Mouse (Mus musculus): Measurements from ENCODE around the gene Fbxo3. TPM values are rescaled to one million over a fixed set of nuclear protein-coding genes. Genes with fewer than 3 reads are reported as not detected.
"Not testable (repeated sequence)": the region's sequence is repeated elsewhere in the genome, so short reads cannot be mapped to it uniquely, and the experiment has no call there.

Gene Fbxo3
- polyA plus RNA-seq, 1 experiment from 2014 or later = 60.1 TPM

GRCm38 (mm10) chr2:104001076-104001475, 26.4 kb upstream of the Fbxo3 start:
- Histone ChIP-seq H3K36me3 (ENCODE audit: control insufficient read depth, insufficient read depth, low read length) (no peaks in the 10 kb centered on the region), H3K4me1 (ENCODE audit: control insufficient read depth, insufficient read depth, low read length) (no peaks in the 10 kb centered on the region), H3K9ac (replicated peaks; ENCODE audit: low read depth, low read length) (no peak overlapping the region), H3K9me3 (ENCODE audit: control insufficient read depth, low read depth, low read length) (no peaks in the 10 kb centered on the region), H3K4me2 (replicated peaks; ENCODE audit: low read depth, low read length) (no peak overlapping the region), H3K4me3 (ENCODE audit: low read depth, low read length) (no peak overlapping the region), H3K27ac (ENCODE audit: low read length) (no peak overlapping the region), H3K27me3 (ENCODE audit: control insufficient read depth, insufficient read depth, low read length) (no peaks in the 10 kb centered on the region)
- ATAC-seq (ENCODE audit: insufficient number of reproducible peaks, insufficient read depth, low FRiP score, low read depth) = no peak
- WGBS = 29% methylated on average over 2 of the region's 2 CpGs

GRCm38 (mm10) chr2:104001861-104002260, 25.7 kb upstream of the Fbxo3 start:
- H3K27me3 ChIP-seq (ENCODE audit: control insufficient read depth, insufficient read depth, low read length) = no peaks in the 10 kb centered on the region
- no peak overlapping the region for H3K4me2 ChIP-seq (replicated peaks; ENCODE audit: low read depth, low read length)
- H3K27ac ChIP-seq (ENCODE audit: low read length) = no peak overlapping the region
- H3K36me3 ChIP-seq (ENCODE audit: control insufficient read depth, insufficient read depth, low read length) = no peaks in the 10 kb centered on the region
- ATAC-seq (ENCODE audit: insufficient number of reproducible peaks, insufficient read depth, low FRiP score, low read depth) = no peak
- 81% methylated on average over 4 of the region's 4 CpGs for WGBS
- no peaks in the 10 kb centered on the region for H3K4me1 ChIP-seq (ENCODE audit: control insufficient read depth, insufficient read depth, low read length)
- H3K4me3 ChIP-seq (ENCODE audit: low read depth, low read length) = no peak overlapping the region
- no peak overlapping the region for H3K9ac ChIP-seq (replicated peaks; ENCODE audit: low read depth, low read length)
- no peaks in the 10 kb centered on the region for H3K9me3 ChIP-seq (ENCODE audit: control insufficient read depth, low read depth, low read length)

DNA sequence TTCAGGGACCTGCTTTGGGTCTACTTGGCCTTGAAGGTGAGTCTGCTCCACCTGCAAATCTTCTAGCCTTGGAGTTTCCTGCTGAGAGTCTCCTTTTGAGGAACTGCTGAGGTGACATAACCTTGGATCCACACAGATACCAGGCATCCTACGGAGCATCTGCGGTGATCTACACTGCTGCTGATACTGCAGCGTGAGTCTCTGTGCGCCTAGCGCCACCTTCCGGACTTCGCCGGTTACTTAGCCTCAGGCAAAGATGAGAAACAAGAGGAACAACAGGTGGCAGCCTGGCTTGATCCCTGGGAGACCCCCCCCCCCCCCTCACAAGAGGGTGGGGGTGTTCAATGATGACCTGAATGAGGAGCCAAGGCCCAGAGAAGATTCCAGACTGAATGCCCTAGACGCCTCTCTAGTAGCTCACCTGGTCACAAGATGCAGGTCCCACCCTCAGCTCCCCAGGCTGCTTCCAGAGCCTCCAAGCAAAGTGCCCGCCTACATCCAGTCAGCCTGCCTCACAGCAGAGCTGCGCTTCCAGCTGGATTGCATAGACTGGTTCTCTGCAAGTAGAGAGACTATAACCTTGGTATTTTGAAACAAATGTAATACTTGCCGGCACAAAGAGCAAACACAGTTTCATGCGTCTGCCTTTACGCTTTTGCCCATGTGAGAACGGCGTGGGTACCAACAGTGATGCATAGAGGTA, 24.7 kb upstream of the Fbxo3 start:
- no peaks in the 10 kb centered on the region for H3K36me3 ChIP-seq (ENCODE audit: control insufficient read depth, insufficient read depth, low read length)
- no peaks in the 10 kb centered on the region for H3K9me3 ChIP-seq (ENCODE audit: control insufficient read depth, low read depth, low read length)
- WGBS = 31% methylated on average over 16 of the region's 16 CpGs
- H3K27ac ChIP-seq (ENCODE audit: low read length) = no peak overlapping the region
- no peak overlapping the region for H3K4me2 ChIP-seq (replicated peaks; ENCODE audit: low read depth, low read length)
- no peaks in the 10 kb centered on the region for H3K27me3 ChIP-seq (ENCODE audit: control insufficient read depth, insufficient read depth, low read length)
- H3K4me1 ChIP-seq (ENCODE audit: control insufficient read depth, insufficient read depth, low read length) = no peaks in the 10 kb centered on the region
- no peak overlapping the region for H3K9ac ChIP-seq (replicated peaks; ENCODE audit: low read depth, low read length)
- no peak for ATAC-seq (ENCODE audit: insufficient number of reproducible peaks, insufficient read depth, low FRiP score, low read depth)
- H3K4me3 ChIP-seq (ENCODE audit: low read depth, low read length) = no peak overlapping the region

- ATAC-seq (ENCODE audit: insufficient number of reproducible peaks, insufficient read depth, low FRiP score, low read depth) = no peak
- Histone ChIP-seq H3K4me3 (ENCODE audit: low read depth, low read length) (no peak overlapping the region), H3K9ac (replicated peaks; ENCODE audit: low read depth, low read length) (no peak overlapping the region), H3K27ac (ENCODE audit: low read length) (no peak overlapping the region), H3K27me3 (ENCODE audit: control insufficient read depth, insufficient read depth, low read length) (no peaks in the 10 kb centered on the region), H3K4me1 (ENCODE audit: control insufficient read depth, insufficient read depth, low read length) (no peaks in the 10 kb centered on the region), H3K9me3 (ENCODE audit: control insufficient read depth, low read depth, low read length) (no peaks in the 10 kb centered on the region), H3K36me3 (ENCODE audit: control insufficient read depth, insufficient read depth, low read length) (no peaks in the 10 kb centered on the region), H3K4me2 (replicated peaks; ENCODE audit: low read depth, low read length) (no peak overlapping the region)
- 83% methylated on average over 7 of the region's 7 CpGs for WGBS
These were observed 19.6 kb upstream of the Fbxo3 start for GRCm38 (mm10) chr2:104007793-104008519.

GRCm38 (mm10) chr2:104008853-104009252, 18.7 kb upstream of the Fbxo3 start:
- H3K4me3 ChIP-seq (ENCODE audit: low read depth, low read length); ATAC-seq (ENCODE audit: insufficient number of reproducible peaks, insufficient read depth, low FRiP score, low read depth); H3K4me1 ChIP-seq (ENCODE audit: control insufficient read depth, insufficient read depth, low read length); H3K27me3 ChIP-seq (ENCODE audit: control insufficient read depth, insufficient read depth, low read length); H3K9me3 ChIP-seq (ENCODE audit: control insufficient read depth, low read depth, low read length); H3K36me3 ChIP-seq (ENCODE audit: control insufficient read depth, insufficient read depth, low read length); H3K27ac ChIP-seq (ENCODE audit: low read length); H3K9ac ChIP-seq (replicated peaks; ENCODE audit: low read depth, low read length); H3K4me2 ChIP-seq (replicated peaks; ENCODE audit: low read depth, low read length): not testable (repeated sequence)
- WGBS = 90% methylated on average over 3 of the region's 3 CpGs

GRCm38 (mm10) chr2:104023096-104023495, 4.4 kb upstream of the Fbxo3 start:
- Histone ChIP-seq H3K9me3 (ENCODE audit: control insufficient read depth, low read depth, low read length) (no peaks in the 10 kb centered on the region), H3K36me3 (ENCODE audit: control insufficient read depth, insufficient read depth, low read length) (no peaks in the 10 kb centered on the region), H3K4me1 (ENCODE audit: control insufficient read depth, insufficient read depth, low read length) (no peaks in the 10 kb centered on the region), H3K4me2 (replicated peaks; ENCODE audit: low read depth, low read length) (no peak overlapping the region), H3K4me3 (ENCODE audit: low read depth, low read length) (no peak overlapping the region), H3K27me3 (ENCODE audit: control insufficient read depth, insufficient read depth, low read length) (no peaks in the 10 kb centered on the region), H3K27ac (ENCODE audit: low read length) (no peak overlapping the region), H3K9ac (replicated peaks; ENCODE audit: low read depth, low read length) (no peak overlapping the region)
- ATAC-seq (ENCODE audit: insufficient number of reproducible peaks, insufficient read depth, low FRiP score, low read depth) = no peak
- 75% methylated on average over 7 of the region's 7 CpGs for WGBS

DNA sequence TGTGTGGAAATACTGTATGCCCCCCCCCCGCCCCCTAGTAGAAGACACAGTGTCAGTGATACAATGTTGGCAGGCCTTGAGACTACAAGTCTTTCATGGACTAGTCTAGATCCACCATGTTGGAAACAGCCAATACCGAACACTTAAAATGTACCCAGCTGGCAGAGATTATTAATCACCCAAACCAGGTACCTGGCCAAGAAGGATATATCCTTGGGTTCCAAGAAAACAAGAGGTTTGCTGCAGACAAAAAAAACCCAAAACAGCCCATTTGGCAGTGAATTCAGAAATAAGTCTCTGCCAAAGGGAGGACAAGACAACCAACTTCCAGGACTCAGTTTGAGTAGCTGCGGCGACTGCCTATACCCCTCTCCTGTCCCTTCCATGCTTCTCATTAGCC, 2.9 kb upstream of the Fbxo3 start:
- Histone ChIP-seq H3K4me3 (ENCODE audit: low read depth, low read length) (no peak overlapping the region), H3K36me3 (ENCODE audit: control insufficient read depth, insufficient read depth, low read length) (no peaks in the 10 kb centered on the region), H3K9ac (replicated peaks; ENCODE audit: low read depth, low read length) (no peak overlapping the region), H3K4me1 (ENCODE audit: control insufficient read depth, insufficient read depth, low read length) (peaks cover 10% of the 10 kb centered on the region), H3K27ac (ENCODE audit: low read length) (no peak overlapping the region), H3K27me3 (ENCODE audit: control insufficient read depth, insufficient read depth, low read length) (no peaks in the 10 kb centered on the region), H3K9me3 (ENCODE audit: control insufficient read depth, low read depth, low read length) (no peaks in the 10 kb centered on the region), H3K4me2 (replicated peaks; ENCODE audit: low read depth, low read length) (no peak overlapping the region)
- no peak for ATAC-seq (ENCODE audit: insufficient number of reproducible peaks, insufficient read depth, low FRiP score, low read depth)
- WGBS = 90% methylated on average over 4 of the region's 4 CpGs

DNA sequence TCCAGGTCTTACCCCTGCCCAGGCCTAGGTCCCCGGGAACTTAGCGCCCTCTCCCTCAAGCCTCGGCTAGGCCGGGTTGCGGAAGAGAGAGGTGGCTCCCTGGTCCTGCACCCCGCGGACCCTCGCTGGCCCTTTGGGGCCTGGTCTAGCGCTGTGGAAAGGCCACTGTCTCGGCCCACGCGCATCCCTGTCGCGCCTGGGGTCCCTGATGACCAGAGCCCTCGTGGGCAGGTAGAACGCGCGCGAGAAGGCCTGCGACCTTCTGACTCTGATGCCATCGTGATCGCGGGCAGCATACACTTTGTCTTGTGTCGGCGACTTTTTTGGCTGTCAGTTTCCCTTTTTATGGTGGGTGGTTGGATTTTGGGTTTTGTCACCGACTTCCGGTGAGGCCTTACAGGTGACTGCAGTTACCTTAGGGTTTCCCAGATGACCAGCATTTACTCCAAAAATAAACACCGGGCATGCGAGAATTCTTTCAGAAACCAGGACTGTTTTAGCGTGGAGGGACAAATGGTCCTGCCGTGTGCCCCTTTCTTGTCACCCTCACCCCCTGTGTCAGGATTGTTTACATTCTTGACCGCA, 710 bp downstream of the Fbxo3 start, which contains the start of gene 4931422A03Rik:
4931422A03Rik (minus strand) TSS at position 223 of the 585 bp plus-strand sequence.
- Histone ChIP-seq H3K9me3 (ENCODE audit: control insufficient read depth, low read depth, low read length) (no peaks in the 10 kb centered on the region), H3K4me1 (ENCODE audit: control insufficient read depth, insufficient read depth, low read length) (peaks cover 14% of the 10 kb centered on the region), H3K36me3 (ENCODE audit: control insufficient read depth, insufficient read depth, low read length) (no peaks in the 10 kb centered on the region), H3K9ac (replicated peaks; ENCODE audit: low read depth, low read length) (peak within 1 kb of the TSS; percentile 93), H3K27me3 (ENCODE audit: control insufficient read depth, insufficient read depth, low read length) (no peaks in the 10 kb centered on the region), H3K4me3 (ENCODE audit: low read depth, low read length) (peak within 1 kb of the TSS; percentile 99), H3K27ac (ENCODE audit: low read length) (peak within 1 kb of the TSS; percentile 74; the same call in 1 of the 2 replicates), H3K4me2 (replicated peaks; ENCODE audit: low read depth, low read length) (peak within 1 kb of the TSS; percentile 85)
- ATAC-seq (ENCODE audit: insufficient number of reproducible peaks, insufficient read depth, low FRiP score, low read depth) = peak; percentile 61; the same call in 1 of the 2 replicates
- under 1% methylated on average over 31 of the region's 32 CpGs for WGBS

Measured in stomach, embryonic 14.5 days (tissue).